Mouse (Mus musculus): ENCODE data around the gene Hoxa4.

DNA sequence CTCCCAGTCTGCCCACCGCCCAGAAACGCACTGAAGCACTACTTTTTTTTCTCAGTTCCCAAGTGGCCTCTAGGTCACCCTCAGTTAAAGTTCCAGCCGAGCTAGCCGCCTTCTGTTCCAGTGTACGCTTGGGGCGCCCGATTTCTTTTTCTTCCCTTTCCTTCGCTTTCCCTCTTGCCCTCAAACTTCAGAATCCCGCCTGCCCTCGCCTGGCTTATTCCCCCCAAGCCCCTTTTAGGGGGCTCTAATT lies 11.5 kb upstream of the Hoxa4 start:
- TF ChIP-seq CTCF (IDR thresholded peaks at IDR 0.05; ENCODE audit: low read depth), result no peak
- TF ChIP-seq EP300 (IDR thresholded peaks at IDR 0.05; ENCODE audit: low read depth), result no peak
